Mouse (Mus musculus) liver, embryonic 14.5 days (tissue): ENCODE measurements at regions not wholly inside any gene's neighbourhood (a gene's known extent, or its start where the extent isn't known, plus 50 kb on each side); places are given as distances from the start of the nearest gene placed in this dataset.

Experiments
- ATAC-seq: fragments of 200-750 bp; cut with Nextera tagmentation; 2 replicates; pipeline ENCODE4 v1.8.0; 2017; ENCODE audit warnings: moderate number of reproducible peaks, mild to moderate bottlenecking, moderate library complexity; ENCODE audit not compliant: insufficient read depth
- DNase-seq, 3 experiments: peaks; one replicate each; pipeline ENCODE4 v3.0.0-alpha.2; 2012 to 2013; ENCODE audit warnings: low read depth in 3 of 3, low spot score in 3 of 3
- H3K27ac ChIP-seq: fragments of 300-500 bp; sonication (generic); 2 replicates; pipeline ENCODE4 v1.5.1; 2014; ENCODE audit warnings: moderate library complexity, mild to moderate bottlenecking, control low read depth, inconsistent platforms
- H3K27me3 ChIP-seq: fragments of 300-500 bp; sonication (generic); 2 replicates; pipeline ENCODE4 v1.6.1; 2014; ENCODE audit warnings: mild to moderate bottlenecking, low read length, moderate library complexity; ENCODE audit not compliant: control insufficient read depth, insufficient read depth
- H3K36me3 ChIP-seq: fragments of 300-500 bp; sonication (generic); replicated peaks from 2 replicates; pipeline ENCODE4 v1.6.1; 2014; ENCODE audit warnings: low read depth; ENCODE audit not compliant: control insufficient read depth, insufficient read depth
- H3K4me1 ChIP-seq, 2 experiments: fragments of 200-500 bp in 1 of 2; fragments of 300-500 bp in 1 of 2; sonication (generic) in 1 of 2; replicated peaks; 2 replicates each; pipeline ENCODE4 v1.6.1; 2012 to 2014; ENCODE audit warnings: antibody characterized with exemption in 1 of 2, inconsistent platforms in 1 of 2, low read length in 1 of 2; ENCODE audit not compliant: control insufficient read depth in 2 of 2, insufficient read depth in 2 of 2
- H3K4me2 ChIP-seq: fragments of 300-500 bp; sonication (generic); 2 replicates; pipeline ENCODE4 v1.6.1; 2014; ENCODE audit warnings: low read depth, mild to moderate bottlenecking, control low read depth, moderate library complexity
- H3K4me3 ChIP-seq, 2 experiments: fragments of 200-500 bp in 1 of 2; fragments of 300-500 bp in 1 of 2; sonication (generic) in 1 of 2; 2 replicates each; pipeline ENCODE4 v1.5.1; 2012 to 2014; ENCODE audit warnings: low read depth in 2 of 2, low read length in 2 of 2, mild to moderate bottlenecking in 2 of 2, control low read depth in 1 of 2, inconsistent platforms in 1 of 2, moderate library complexity in 1 of 2; ENCODE audit not compliant: insufficient read depth in 1 of 2
- H3K9ac ChIP-seq: fragments of 300-500 bp; sonication (generic); replicated peaks from 2 replicates; pipeline ENCODE4 v1.6.1; 2014; ENCODE audit warnings: mild to moderate bottlenecking, control low read depth, moderate library complexity
- H3K9me3 ChIP-seq: fragments of 300-500 bp; sonication (generic); 2 replicates; pipeline ENCODE4 v1.6.1; 2016; ENCODE audit warnings: low read length, mixed read lengths; ENCODE audit not compliant: control insufficient read depth
- CTCF ChIP-seq: IDR thresholded peaks from 2 replicates; pipeline ENCODE4 v1.5.1; 2016; ENCODE audit warnings: antibody characterized with exemption, low read depth, control low read depth
- EP300 ChIP-seq: IDR thresholded peaks from 2 replicates; pipeline ENCODE4 v1.6.1; 2016; ENCODE audit warnings: antibody characterized with exemption, low read depth
- WGBS: fragments of 180-500 bp; shearing (Covaris S2); extraction: QIAGEN DNeasy Blood & Tissue Kit; methylation state at CpG from one replicate; pipeline ENCODE4 v1.1.7; 2014; ENCODE audit not compliant: insufficient replicate concordance; 5-methylcytosine and 5-hydroxymethylcytosine counted together

- no peak overlapping the region for H3K4me2 ChIP-seq
- H3K4me1 ChIP-seq = no peaks in the 10 kb centered on the region
- TF ChIP-seq CTCF (peak; percentile 30; the same call in 1 of the 2 replicates), EP300 (no peak)
- 22% methylated on average over 4 of the region's 4 CpGs for WGBS
- no peak overlapping the region for H3K9ac ChIP-seq
- no peak for DNase-seq
- no peak for ATAC-seq
- no peak overlapping the region for H3K27ac ChIP-seq
- H3K9me3 ChIP-seq = no peaks in the 10 kb centered on the region
- no peak overlapping the region for H3K4me3 ChIP-seq
- no peaks in the 10 kb centered on the region for H3K27me3 ChIP-seq
- no peaks in the 10 kb centered on the region for H3K36me3 ChIP-seq
Measured at GRCm38 (mm10) chr10:126628057-126628456, 273.1 kb downstream of the Atp23 start.

- no peaks in the 10 kb centered on the region for H3K36me3 ChIP-seq
- no peak overlapping the region for H3K9ac ChIP-seq
- ATAC-seq = no peak
- H3K27ac ChIP-seq = no peak overlapping the region
- 40% methylated on average over 7 of the region's 7 CpGs for WGBS
- H3K4me2 ChIP-seq = no peak overlapping the region
- TF ChIP-seq CTCF (no peak), EP300 (no peak)
- no peaks in the 10 kb centered on the region for H3K9me3 ChIP-seq
- no peaks in the 10 kb centered on the region for H3K27me3 ChIP-seq
- DNase-seq = peak in 1 of 3 experiments; percentile 2
- no peak overlapping the region for H3K4me3 ChIP-seq
- H3K4me1 ChIP-seq = no peaks in the 10 kb centered on the region
Measured at GRCm38 (mm10) chr10:126625466-126625865, 275.7 kb downstream of the Atp23 start.

GRCm38 (mm10) chr10:126620802-126621201 lies 280.4 kb downstream of the Atp23 start:
- DNase-seq (no peak), ATAC-seq (no peak)
- Histone ChIP-seq H3K4me2 (no peak overlapping the region), H3K9ac (no peak overlapping the region), H3K36me3 (no peaks in the 10 kb centered on the region), H3K4me3 (no peak overlapping the region), H3K4me1 (no peaks in the 10 kb centered on the region), H3K27me3 (no peaks in the 10 kb centered on the region), H3K9me3 (no peaks in the 10 kb centered on the region), H3K27ac (no peak overlapping the region)
- WGBS = 66% methylated on average over 6 of the region's 6 CpGs
- TF ChIP-seq EP300 = no peak
- TF ChIP-seq CTCF = no peak

- no peak for TF ChIP-seq EP300
- no peak for TF ChIP-seq CTCF
- no peak for DNase-seq
Measured at GRCm38 (mm10) chr10:126619970-126620369, 281.2 kb downstream of the Atp23 start.

GRCm38 (mm10) chr10:126612226-126612625 lies 288.9 kb downstream of the Atp23 start:
- no peak overlapping the region for H3K4me2 ChIP-seq
- no peaks in the 10 kb centered on the region; the same call in 1 of the 2 replicates for H3K9me3 ChIP-seq
- no peak for ATAC-seq
- H3K27ac ChIP-seq = no peak overlapping the region
- no peaks in the 10 kb centered on the region for H3K27me3 ChIP-seq
- no peak for DNase-seq
- TF ChIP-seq CTCF = no peak
- no peak for TF ChIP-seq EP300
- H3K4me3 ChIP-seq = no peak overlapping the region
- H3K4me1 ChIP-seq = no peaks in the 10 kb centered on the region
- no peaks in the 10 kb centered on the region for H3K36me3 ChIP-seq
- WGBS = 48% methylated on average over 4 of the region's 4 CpGs
- H3K9ac ChIP-seq = no peak overlapping the region

More at GRCm38 (mm10) chr10:126619970-126620369, 281.2 kb downstream of the Atp23 start:
- Histone ChIP-seq H3K9ac (no peak overlapping the region), H3K36me3 (no peaks in the 10 kb centered on the region), H3K4me3 (no peak overlapping the region), H3K9me3 (no peaks in the 10 kb centered on the region), H3K27ac (no peak overlapping the region), H3K4me1 (no peaks in the 10 kb centered on the region), H3K27me3 (no peaks in the 10 kb centered on the region), H3K4me2 (no peak overlapping the region)
- ATAC-seq = no peak
- WGBS = 46% methylated on average over 10 of the region's 10 CpGs
